Mouse (Mus musculus) embryo, embryonic 10.5 days (tissue): ENCODE results near the gene Ndnf.

Source experiments
- DNase-seq: peaks from one replicate; pipeline ENCODE4 v3.0.0-alpha.2; 2015; ENCODE audit warnings: low spot score

The Ndnf gene

GRCm38 (mm10) chr6:65671451-65671850 lies at the start of gene Ndnf:
Ndnf (plus strand) TSS chr6:65671590.
- DNase-seq = peak; percentile 88

- no peak for DNase-seq
Observed at GRCm38 (mm10) chr6:65623016-65623715, 48.2 kb upstream of the Ndnf start.

GRCm38 (mm10) chr6:65630578-65630977 lies 40.8 kb upstream of the Ndnf start:
- no peak for DNase-seq

DNA sequence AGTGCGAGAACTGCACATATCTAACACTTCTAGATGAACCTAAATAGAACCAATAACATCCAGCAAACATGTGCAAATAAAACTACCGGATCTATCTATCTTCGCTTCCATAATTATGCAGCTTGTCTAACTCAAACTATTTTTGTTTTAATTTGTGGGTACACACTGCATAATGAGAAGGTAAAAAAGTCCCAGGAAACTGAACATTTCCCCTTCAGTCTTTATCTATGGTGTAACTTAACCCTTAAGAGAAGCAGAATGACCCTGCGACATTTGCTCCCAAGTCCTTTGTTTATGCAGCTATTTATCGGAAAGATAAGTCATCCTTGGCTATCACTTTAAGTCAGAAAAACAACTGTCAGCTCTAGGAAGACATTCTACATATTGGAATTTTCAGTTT lies 39.2 kb upstream of the Ndnf start:
- no peak for DNase-seq

DNA sequence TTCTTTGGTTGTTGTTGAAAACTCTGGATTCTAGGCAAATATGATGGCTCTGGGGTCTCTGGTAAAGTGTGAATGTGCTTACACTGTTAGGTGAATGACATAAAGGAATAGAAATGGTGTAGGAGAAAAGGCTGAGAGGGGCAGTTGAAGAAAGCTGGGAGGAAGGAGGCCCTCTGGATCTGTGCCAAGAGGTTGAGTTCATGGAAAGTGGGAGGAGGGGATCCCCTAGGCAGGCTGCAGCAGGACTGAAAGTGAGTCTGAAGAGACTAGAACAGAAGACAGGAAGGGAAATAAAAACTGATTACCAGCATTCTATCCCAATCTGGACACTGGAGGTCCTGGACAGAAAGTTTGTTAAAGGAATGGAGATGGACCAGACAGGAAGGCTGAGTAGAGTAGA lies 29.0 kb upstream of the Ndnf start:
- DNase-seq = no peak

GRCm38 (mm10) chr6:65644110-65644509 lies 27.3 kb upstream of the Ndnf start:
- DNase-seq = no peak

GRCm38 (mm10) chr6:65646408-65646807 lies 25.0 kb upstream of the Ndnf start:
- DNase-seq = no peak

GRCm38 (mm10) chr6:65647731-65648130 lies 23.7 kb upstream of the Ndnf start:
- DNase-seq = no peak

- DNase-seq = peak; percentile 84
Observed at GRCm38 (mm10) chr6:65651376-65651775, 20.0 kb upstream of the Ndnf start.

DNA sequence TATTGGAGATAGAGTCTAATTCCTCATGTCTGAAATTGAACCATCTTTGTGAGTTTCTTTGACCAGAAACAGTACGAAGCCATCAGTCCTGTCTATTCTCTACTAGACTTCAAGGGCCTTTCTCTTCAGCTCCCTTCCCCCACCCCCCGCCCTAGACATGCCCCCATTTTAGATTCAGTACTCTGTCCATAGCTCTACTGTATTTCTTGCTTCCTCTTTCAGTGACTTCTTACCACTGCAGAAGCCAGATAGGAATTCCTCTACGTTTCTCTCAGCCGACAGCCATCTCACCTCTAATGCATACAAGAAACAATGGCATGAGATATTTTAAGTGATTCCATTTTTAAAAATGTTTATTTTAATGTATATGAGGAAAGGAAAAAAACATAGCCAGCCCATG lies 10.1 kb upstream of the Ndnf start:
- no peak for DNase-seq

GRCm38 (mm10) chr6:65662050-65662449 lies 9.3 kb upstream of the Ndnf start:
- DNase-seq = no peak

DNA sequence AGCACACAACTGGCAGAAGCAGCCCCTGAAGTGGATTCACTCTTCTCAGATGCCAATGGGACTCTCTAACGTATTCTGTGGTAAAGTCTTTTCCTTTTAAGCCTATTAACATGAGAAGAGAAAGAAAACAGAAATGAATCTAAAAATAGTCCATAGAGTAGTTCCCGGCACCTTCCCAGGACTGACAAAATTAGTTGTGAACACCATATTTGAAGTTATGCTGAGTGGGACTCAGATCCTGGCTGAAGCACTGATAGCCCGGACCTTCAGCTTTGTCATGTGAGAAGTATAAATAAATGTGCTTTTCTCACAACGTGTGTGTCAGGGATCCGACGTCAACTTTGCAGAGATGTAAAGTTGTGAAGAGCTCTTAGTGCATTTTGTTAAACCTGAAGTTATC lies 7.4 kb upstream of the Ndnf start:
- no peak for DNase-seq

DNA sequence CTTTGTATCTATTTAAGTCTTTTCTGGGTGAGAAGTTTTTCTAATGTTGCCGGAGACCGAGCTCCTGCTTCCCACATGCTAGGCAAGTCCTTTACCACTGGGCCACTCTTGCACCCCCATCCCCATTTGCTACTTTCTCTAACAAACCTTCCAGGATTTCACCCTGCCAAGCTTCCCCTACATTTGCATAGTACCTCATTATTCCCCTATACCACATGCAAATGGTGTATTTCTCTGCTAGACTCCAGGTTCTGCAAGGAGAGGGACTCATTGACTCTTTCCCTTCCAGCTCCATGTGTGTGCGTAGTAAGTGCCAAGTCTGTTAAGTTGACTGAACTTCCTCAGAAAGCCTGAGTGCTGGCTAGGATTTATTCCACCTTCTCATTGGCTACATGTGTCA lies 5.1 kb upstream of the Ndnf start:
- DNase-seq = no peak

DNA sequence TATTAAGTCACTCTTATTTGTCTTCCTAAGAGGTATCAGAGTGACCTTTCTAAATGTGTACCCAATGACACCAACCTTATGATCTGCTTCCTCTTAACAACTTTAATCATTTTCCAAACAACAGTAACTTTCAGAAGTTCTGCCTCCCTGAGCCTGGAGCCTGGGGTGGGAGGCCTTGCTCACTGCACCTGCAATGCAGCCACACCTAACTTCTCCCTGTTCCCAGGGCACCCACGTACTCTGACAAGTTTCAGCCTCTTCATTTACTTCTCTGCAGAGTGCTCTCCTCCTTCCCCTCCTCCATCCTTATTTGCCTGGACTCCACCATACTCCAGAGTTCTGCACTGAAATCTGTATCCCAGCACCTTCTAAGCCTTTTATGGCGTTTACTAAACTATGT lies 1.4 kb upstream of the Ndnf start:
- no peak for DNase-seq

- peak; percentile 71 for DNase-seq
Observed at GRCm38 (mm10) chr6:65670981-65671411, 394 bp upstream of the Ndnf start.

DNA sequence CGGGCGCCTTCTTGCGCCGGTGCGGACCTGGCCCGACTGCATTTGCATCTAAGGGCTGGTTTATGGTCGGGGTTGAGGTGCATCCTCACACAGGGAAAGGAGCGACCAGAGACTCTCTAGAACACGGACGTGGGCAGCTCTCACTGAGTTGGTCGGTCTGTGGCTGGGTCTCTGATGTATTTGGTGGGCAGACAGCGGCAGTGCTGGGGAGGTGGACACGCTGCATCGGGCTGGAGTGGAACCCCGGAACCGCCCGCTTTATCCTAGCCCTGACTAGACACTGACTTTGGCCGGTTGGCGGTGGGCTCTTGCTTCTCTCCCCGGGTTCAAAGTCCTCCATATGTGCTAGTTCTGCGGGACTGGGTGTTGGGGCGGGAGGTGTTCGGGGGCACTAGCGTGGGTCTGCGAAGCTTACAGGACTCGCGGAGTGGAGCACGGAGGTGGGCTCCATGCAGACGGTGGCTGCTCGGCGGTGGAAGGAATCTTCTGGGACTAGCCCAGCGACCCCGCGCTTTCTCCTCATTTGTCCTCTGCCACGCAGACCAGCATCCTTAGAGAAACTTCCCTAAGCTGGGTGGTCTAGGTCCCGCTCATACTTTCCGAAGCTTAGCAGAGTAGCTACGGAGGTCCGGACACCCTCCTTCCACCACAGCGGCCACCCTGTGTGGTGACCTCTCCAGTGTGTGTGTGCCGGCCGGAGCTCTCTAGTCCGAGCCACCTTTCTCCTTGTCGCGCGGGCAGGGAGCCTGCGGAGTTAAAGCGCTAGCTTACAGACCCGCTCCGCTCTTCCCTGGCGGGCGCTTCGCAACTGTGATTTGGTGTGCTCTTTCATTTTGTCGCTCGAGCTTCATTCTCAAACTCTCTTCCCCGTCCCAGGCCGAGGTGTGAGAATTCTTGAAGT lies 991 bp downstream of the Ndnf start:
- DNase-seq = peak; percentile 74

GRCm38 (mm10) chr6:65693938-65694337 lies 22.5 kb downstream of the Ndnf start:
- DNase-seq = no peak

DNA sequence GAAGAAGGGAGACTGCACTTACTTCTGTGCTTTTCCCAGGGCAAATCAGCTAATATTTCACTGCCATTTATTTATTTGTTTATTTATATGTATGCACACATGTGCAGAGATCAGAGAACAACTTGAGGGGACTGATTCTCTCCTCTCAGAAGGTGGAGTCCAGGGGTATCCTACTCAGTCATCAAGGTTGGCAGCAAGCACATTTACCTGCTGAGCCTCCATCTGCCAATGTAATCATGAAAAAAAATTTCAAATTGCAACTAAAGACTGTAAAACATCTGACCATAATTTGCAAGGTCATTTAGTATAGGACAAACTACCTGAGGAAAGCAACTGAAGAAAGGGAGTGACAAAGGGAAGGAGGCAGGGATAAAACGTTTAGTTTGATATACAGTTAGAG lies 49.3 kb downstream of the Ndnf start:
- DNase-seq = no peak

GRCm38 (mm10) chr6:65725677-65726076 lies 54.3 kb downstream of the Ndnf start:
- no peak for DNase-seq

DNA sequence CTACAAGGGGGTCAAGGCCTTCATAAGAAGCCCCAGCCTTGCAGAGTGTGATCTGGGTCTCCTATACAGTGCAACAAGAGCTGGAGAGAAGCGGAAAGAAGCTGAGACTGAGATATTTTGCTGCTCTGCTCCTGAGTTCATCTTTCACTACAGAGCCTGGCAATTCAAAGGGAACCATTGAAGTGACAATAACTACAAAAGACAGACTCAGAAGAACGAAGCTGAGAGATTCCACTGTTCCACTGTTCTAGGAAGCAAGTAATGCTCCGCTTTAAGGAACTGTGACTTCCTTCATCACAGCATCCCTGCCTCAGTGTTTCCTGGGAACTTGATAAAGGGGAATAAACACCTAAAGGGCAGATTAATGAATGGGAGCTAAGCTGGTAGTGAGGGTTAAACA lies 56.9 kb downstream of the Ndnf start:
- DNase-seq = no peak

- DNase-seq = peak; percentile 19
Observed at GRCm38 (mm10) chr6:65739442-65739841, 68.1 kb downstream of the Ndnf start.

DNA sequence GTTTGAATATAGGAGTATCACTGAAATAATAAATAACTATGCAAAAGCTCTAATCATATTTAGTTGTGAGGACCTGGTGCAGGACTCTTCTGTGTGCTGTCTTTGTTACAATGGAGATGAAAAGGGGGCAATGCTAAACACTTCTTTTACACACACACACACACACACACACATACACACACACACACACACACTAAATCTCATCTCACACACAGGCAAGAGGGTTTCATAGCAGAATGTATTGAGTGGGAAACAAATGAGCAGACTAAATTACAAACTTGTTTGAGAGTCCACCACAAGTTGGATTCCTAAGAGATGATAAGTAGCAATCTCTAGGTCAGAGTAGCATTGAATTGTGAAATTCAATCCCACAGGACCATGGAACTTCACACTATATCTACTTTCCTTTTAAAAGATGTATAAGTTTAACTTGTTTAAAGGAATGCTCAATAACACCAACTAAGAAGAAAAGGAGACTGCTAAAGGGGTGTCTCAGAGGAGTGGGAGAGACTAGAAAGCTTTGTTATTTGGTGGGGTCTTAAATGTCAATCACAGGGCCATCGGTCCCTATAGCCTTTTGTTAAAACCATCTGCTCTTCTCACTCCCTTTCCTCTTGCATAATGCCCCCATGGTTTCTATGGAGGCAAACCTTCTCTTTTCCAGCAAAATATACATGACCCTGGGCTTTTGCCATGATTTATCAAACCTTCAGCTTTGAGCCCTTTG lies 71.9 kb downstream of the Ndnf start:
- peak; percentile 73 for DNase-seq

DNA sequence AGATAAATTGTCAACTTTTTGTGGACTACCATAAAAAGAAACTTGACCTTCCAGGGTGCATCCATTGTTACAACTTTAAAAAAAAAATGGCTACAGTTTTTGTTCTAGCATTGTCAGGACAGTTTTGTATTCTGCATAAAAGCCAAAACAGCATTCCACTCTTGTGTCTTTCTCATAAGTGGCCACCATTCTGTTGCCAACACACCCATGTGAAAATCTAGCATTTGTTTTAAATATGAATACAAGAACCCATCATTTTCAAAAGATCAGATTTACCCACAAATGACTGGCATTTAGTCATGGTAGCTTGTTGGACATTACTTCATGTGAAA lies 72.4 kb downstream of the Ndnf start:
- no peak for DNase-seq
